Mouse (Mus musculus): Measurements from ENCODE around the gene Cep350.

GRCm38 (mm10) chr1:155901348-155901747 is 71.7 kb downstream of the Cep350 start:
- TF ChIP-seq GATA1 (IDR thresholded peaks at IDR 0.05; ENCODE audit: low read length): no peak
- no peak for TF ChIP-seq TAL1 (IDR thresholded peaks at IDR 0.05; ENCODE audit: low read length)

Measured in erythroblast, embryonic 14.5 days (primary cell).